Mouse (Mus musculus) ES-Bruce4 (cell line): ENCODE data around the gene Serpina3m. TPM values are rescaled to one million over a fixed set of nuclear protein-coding genes. Genes with fewer than 3 reads are reported as not detected.
A peak's percentile ranks its signal among the peaks of the same experiment; 100 is the strongest.

ENCODE experiments used
- H3K27ac ChIP-seq: 2 replicates; pipeline ENCODE4 v1.5.1; 2012; ENCODE audit warnings: low read length, inconsistent platforms; ENCODE audit not compliant: insufficient read depth
- H3K27me3 ChIP-seq: 2 replicates; pipeline ENCODE4 v1.6.1; 2012; ENCODE audit warnings: mild to moderate bottlenecking, low read length, inconsistent platforms; ENCODE audit not compliant: control insufficient read depth, poor library complexity, insufficient read depth, severe bottlenecking
- H3K36me3 ChIP-seq: 2 replicates; pipeline ENCODE4 v1.6.1; 2012; ENCODE audit warnings: inconsistent platforms, mild to moderate bottlenecking, low read length, moderate library complexity; ENCODE audit not compliant: control insufficient read depth, poor library complexity, insufficient read depth, severe bottlenecking
- H3K4me1 ChIP-seq: one replicate; pipeline ENCODE4 v1.8.1; 2011; ENCODE audit warnings: low read length; ENCODE audit not compliant: control insufficient read depth, insufficient read depth
- H3K4me3 ChIP-seq: 2 replicates; pipeline ENCODE4 v1.5.1; 2011; ENCODE audit warnings: low read depth, mild to moderate bottlenecking, low read length
- H3K9ac ChIP-seq: 2 replicates; pipeline ENCODE4 v1.6.1; 2012; ENCODE audit warnings: low read depth, mild to moderate bottlenecking, inconsistent platforms; ENCODE audit not compliant: poor library complexity, severe bottlenecking
- H3K9me3 ChIP-seq: replicated peaks from 2 replicates; pipeline ENCODE4 v1.6.1; 2012; ENCODE audit warnings: mild to moderate bottlenecking, low read length, inconsistent platforms; ENCODE audit not compliant: control insufficient read depth, poor library complexity, insufficient read depth, severe bottlenecking
- CTCF ChIP-seq: IDR thresholded peaks from one replicate; pipeline ENCODE4 v1.8.1; 2011; ENCODE audit warnings: low read depth, low read length
- EP300 ChIP-seq: IDR thresholded peaks from 2 replicates; pipeline ENCODE4 v1.6.1; 2011; ENCODE audit warnings: low read depth, low read length; ENCODE audit not compliant: insufficient read depth
- POLR2A ChIP-seq: IDR thresholded peaks from one replicate; pipeline ENCODE4 v1.8.1; 2011; ENCODE audit warnings: low read length; ENCODE audit not compliant: insufficient read depth
- polyA plus RNA-seq: library from polyadenylated mRNA; stranded (reverse); fragments of >200 nt; gene quantifications from 2 replicates; pipeline ENCODE4 v1.2.4, GENCODE M21; 2011; ENCODE audit warnings: low read depth; ENCODE audit not compliant: missing spikeins, insufficient read depth, insufficient read length

The Serpina3m gene
- polyA plus RNA-seq, 1 experiment = 7.0 TPM

DNA sequence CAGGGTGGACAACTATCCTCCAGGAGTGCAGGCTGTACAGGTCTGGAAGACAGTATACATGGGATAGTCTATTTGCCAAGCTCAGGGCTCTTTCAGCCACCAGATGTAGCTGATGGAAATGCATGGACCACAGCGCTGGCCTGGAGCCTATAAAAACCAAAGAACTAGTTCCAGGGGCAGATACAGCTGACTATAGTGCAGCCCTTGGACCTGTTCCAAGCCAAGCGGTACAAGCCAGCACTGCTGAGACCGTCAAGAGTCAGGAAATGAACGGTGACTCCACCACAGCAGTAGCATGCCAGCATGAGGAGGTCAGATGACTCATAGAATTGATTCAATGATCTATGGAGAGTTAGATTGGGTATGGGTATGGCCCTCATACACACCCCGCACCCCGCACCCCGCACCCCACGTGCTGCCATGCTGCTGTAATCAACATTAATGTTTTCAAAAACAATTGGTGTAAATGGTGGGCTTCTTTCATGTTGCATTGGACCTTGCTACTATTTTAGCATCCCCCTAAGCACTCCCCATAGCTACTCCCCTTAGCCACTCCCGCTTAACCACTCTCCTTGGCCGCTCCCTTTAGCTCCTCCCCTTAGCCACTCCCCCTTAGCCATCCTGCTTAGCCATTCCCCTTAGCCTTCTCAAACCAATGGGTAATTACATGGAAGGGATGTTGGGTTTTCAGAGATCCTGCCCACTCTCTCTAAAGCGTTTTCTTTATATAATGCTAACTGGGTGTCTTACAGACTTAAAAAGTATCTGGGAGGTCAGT, 84.5 kb downstream of the Serpina3m start:
- Histone ChIP-seq H3K4me3 (no peak overlapping the region), H3K27me3 (no peaks in the 10 kb centered on the region), H3K9ac (no peak overlapping the region), H3K36me3 (no peaks in the 10 kb centered on the region), H3K4me1 (no peaks in the 10 kb centered on the region), H3K9me3 (no peaks in the 10 kb centered on the region), H3K27ac (no peak overlapping the region)
- TF ChIP-seq EP300 = no peak
- TF ChIP-seq CTCF = no peak
- TF ChIP-seq POLR2A = no peak

DNA sequence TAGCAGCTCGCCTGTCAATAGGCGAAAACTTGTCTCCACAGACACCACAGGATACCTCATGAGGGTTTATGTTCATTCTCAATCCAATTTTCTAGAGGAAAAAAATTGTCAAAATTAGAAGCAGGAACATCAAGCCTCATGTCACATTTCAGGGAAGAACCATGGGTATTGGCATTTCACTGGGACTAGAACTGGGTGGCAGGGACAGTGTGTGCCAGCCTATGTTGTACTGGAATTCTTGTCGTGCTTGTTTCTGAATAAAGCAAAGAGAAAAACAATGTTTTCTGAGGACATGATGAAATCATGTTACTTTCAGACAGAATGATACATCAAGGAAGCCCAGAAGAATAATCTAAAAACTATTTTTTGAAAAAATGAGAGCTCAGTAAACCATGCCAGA, 87.3 kb downstream of the Serpina3m start:
- TF ChIP-seq EP300 (no peak), POLR2A (no peak), CTCF (no peak)
- Histone ChIP-seq H3K9ac (no peak overlapping the region), H3K4me3 (no peak overlapping the region), H3K4me1 (no peaks in the 10 kb centered on the region), H3K27me3 (no peaks in the 10 kb centered on the region), H3K36me3 (no peaks in the 10 kb centered on the region), H3K9me3 (no peaks in the 10 kb centered on the region), H3K27ac (no peak overlapping the region)

DNA sequence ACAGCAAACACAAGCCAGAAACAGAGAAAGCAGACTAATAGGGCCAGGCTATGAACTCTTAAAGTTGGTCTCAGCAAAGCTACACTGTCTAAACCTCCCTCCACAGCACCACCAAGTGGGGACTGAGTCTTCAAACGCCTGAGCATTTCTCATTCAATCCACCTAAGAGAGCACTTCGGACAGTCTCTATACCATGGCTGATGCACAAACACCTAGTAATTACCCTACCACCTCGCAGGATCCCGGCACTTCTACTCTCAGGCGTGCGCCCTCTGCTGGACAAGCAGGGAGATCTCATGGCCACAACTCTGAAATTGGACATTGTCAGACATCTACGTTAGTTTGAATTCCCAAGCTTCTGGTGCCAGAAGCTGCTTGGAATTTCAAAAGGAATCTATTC, 88.6 kb downstream of the Serpina3m start:
- no peaks in the 10 kb centered on the region for H3K36me3 ChIP-seq
- H3K27me3 ChIP-seq = no peaks in the 10 kb centered on the region
- no peak overlapping the region for H3K4me3 ChIP-seq
- H3K9ac ChIP-seq = no peak overlapping the region
- TF ChIP-seq EP300 (no peak), CTCF (peak; percentile 96), POLR2A (no peak)
- H3K27ac ChIP-seq = no peak overlapping the region
- H3K9me3 ChIP-seq = no peaks in the 10 kb centered on the region
- no peaks in the 10 kb centered on the region for H3K4me1 ChIP-seq

DNA sequence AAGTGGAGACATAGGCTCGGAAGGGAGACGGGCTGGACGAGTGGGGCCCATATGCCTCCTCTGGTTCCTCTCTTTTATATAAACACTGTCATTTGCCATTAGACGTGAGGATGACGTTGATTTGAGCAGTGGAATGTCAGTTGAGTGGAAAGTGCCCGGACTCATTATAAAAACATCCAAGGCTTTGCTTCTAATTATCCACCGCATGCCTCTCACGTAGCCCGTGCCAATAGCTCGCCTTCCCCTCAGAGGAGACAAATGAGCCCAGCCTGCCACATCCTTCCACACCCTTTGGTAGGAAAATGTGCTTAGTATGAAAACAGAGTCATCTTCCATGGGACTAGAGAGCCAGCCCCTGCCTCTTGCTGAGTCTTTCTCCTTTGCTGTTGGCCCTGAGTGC, 93.1 kb downstream of the Serpina3m start:
- Histone ChIP-seq H3K27ac (no peak overlapping the region), H3K4me1 (no peaks in the 10 kb centered on the region), H3K36me3 (no peaks in the 10 kb centered on the region), H3K9ac (no peak overlapping the region), H3K27me3 (no peaks in the 10 kb centered on the region), H3K9me3 (no peaks in the 10 kb centered on the region), H3K4me3 (no peak overlapping the region)
- TF ChIP-seq EP300 (no peak), POLR2A (no peak), CTCF (no peak)

DNA sequence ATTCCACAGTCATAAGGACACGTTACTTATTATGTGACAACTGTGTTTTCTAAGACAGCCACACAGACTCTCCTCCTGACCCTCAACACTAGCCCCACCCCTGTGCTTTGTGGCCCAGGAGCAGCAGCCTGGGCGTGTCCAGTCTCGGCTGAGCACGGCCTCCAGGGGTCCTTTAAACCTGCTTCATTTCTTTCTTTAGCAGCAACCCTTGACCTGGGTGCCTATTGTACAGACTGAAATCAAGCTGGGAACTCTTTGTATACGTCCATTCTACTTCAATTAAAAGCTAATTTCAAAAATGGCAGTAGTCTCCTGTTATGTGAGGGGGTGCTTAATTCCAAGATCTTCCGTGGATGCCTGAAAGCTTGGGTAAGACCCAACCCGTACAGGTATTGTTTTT, 94.9 kb downstream of the Serpina3m start:
- TF ChIP-seq EP300 (peak; percentile 78), POLR2A (no peak)
- no peaks in the 10 kb centered on the region for H3K9me3 ChIP-seq
- no peak overlapping the region for H3K4me3 ChIP-seq
- H3K4me1 ChIP-seq = no peaks in the 10 kb centered on the region
- H3K36me3 ChIP-seq = no peaks in the 10 kb centered on the region
- no peak overlapping the region for H3K9ac ChIP-seq
- no peak overlapping the region for H3K27ac ChIP-seq
- H3K27me3 ChIP-seq = no peaks in the 10 kb centered on the region

DNA sequence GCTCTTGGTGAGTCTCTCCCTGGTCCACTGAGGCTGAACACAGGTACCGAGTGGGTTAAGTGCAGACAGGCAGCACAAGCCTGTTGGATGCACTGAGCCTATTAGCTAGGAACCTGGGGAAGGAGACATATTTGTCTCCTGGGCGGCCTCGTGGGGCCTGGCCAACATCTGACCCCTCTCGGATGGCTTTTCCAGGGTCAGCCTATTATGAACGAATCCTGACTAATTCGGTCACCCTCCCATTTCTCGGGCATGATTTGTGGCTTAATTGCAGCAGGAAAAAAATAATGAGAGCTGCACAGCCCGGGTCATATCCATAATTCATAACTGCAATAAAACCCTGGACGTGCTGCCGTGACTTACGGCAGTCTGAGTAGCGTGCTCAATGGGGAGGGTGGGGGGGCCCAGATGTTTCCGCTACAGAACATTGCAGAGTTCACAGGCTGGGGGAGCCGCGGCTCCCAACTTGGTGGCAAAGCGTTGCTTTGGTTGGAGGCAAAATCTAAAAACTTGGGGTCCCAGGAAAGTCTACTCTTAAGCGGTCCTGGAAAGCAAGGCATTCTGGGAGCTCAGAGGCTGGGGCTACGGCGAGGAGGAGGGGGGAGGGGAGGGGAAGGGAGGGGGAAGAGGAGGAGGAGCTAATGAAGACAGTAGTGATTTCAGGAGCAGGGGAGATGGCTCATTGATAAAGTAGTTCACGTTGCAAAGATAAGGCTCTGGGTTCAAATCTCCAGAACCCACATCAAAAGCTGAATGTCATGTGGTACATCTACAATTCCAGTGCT, 95.9 kb downstream of the Serpina3m start:
- TF ChIP-seq POLR2A = no peak
- TF ChIP-seq CTCF = no peak
- TF ChIP-seq EP300 = no peak
- peak overlapping the region; percentile 60 for H3K9ac ChIP-seq
- H3K27ac ChIP-seq = peak overlapping the region; percentile 17; the same call in 1 of the 2 replicates

More for the DNA sequence above, 95.9 kb downstream of the Serpina3m start:
- no peaks in the 10 kb centered on the region for H3K9me3 ChIP-seq
- peak overlapping the region; percentile 49 for H3K4me3 ChIP-seq
- H3K4me1 ChIP-seq = no peaks in the 10 kb centered on the region
- no peaks in the 10 kb centered on the region for H3K27me3 ChIP-seq
- no peaks in the 10 kb centered on the region for H3K36me3 ChIP-seq
